Mouse (Mus musculus) CH12.LX (cell line): ENCODE results near the gene H2-Q1. TPM values are rescaled to one million over a fixed set of nuclear protein-coding genes. Genes with fewer than 3 reads are reported as not detected.

Source experiments
- DNase-seq: peaks from one replicate; pipeline ENCODE4 v3.0.0-alpha.2; 2013; ENCODE audit errors: extremely low read depth
- H3K27ac ChIP-seq: 2 replicates; pipeline ENCODE4 v1.5.1; 2012; ENCODE audit warnings: low read depth, mild to moderate bottlenecking, control low read depth, moderate library complexity; ENCODE audit not compliant: insufficient read depth
- H3K27me3 ChIP-seq: replicated peaks from 2 replicates; pipeline ENCODE3; 2012; ENCODE audit warnings: inconsistent platforms
- H3K36me3 ChIP-seq, 2 experiments: replicated peaks in 1 of 2; 2 replicates each; pipeline versions ENCODE3 to v1.6.1; 2012; ENCODE audit warnings: inconsistent platforms in 1 of 2, low read length in 1 of 2, mild to moderate bottlenecking in 1 of 2, mixed read lengths in 1 of 2, moderate library complexity in 1 of 2; ENCODE audit not compliant: control insufficient read depth in 1 of 2, insufficient read depth in 1 of 2
- H3K4me1 ChIP-seq, 2 experiments: 2 replicates each; pipeline ENCODE4 v1.6.1; 2012; ENCODE audit warnings: inconsistent platforms in 1 of 2, moderate library complexity in 1 of 2; ENCODE audit not compliant: insufficient read depth in 2 of 2, control insufficient read depth in 1 of 2
- H3K4me2 ChIP-seq: 2 replicates; pipeline ENCODE4 v1.6.1; 2012; ENCODE audit warnings: low read depth, mild to moderate bottlenecking, control low read depth; ENCODE audit not compliant: poor library complexity, insufficient read depth, severe bottlenecking
- H3K4me3 ChIP-seq, 3 experiments: fragments of 150-350 bp in 1 of 3; sonication (generic) in 1 of 3; replicated peaks in 1 of 3; 2 replicates each; pipeline versions ENCODE3 to v1.5.1; 2011 to 2012; ENCODE audit warnings: low read depth in 2 of 3, low read length in 2 of 3, mild to moderate bottlenecking in 2 of 3, moderate library complexity in 2 of 3, control low read depth in 1 of 3, improper control_type of control experiment in 1 of 3, inconsistent platforms in 1 of 3, mixed read lengths in 1 of 3; ENCODE audit not compliant: poor library complexity in 1 of 3
- H3K79me2 ChIP-seq: replicated peaks from 2 replicates; pipeline ENCODE4 v1.6.1; 2012; ENCODE audit warnings: mild to moderate bottlenecking, moderate library complexity; ENCODE audit not compliant: control insufficient read depth, poor library complexity, insufficient read depth, severe bottlenecking; ENCODE audit errors: extremely low read depth
- H3K9ac ChIP-seq: 2 replicates; pipeline ENCODE4 v1.6.1; 2012; ENCODE audit warnings: low read depth, mild to moderate bottlenecking, control low read depth, moderate library complexity; ENCODE audit not compliant: insufficient read depth
- H3K9me3 ChIP-seq: replicated peaks from 2 replicates; pipeline ENCODE3; 2012; ENCODE audit warnings: low read length, inconsistent platforms, mixed read lengths
- BHLHE40 ChIP-seq: IDR thresholded peaks from 2 replicates; pipeline ENCODE4 v1.6.1; 2011; ENCODE audit warnings: mild to moderate bottlenecking, low read depth, low read length, improper control_type of control experiment
- CHD1 ChIP-seq: IDR thresholded peaks from 2 replicates; pipeline ENCODE4 v1.6.1; 2012; ENCODE audit warnings: low read depth, low read length, improper control_type of control experiment, inconsistent platforms
- CHD2 ChIP-seq: IDR thresholded peaks from 2 replicates; pipeline ENCODE4 v1.6.1; 2011; ENCODE audit warnings: low read length, improper control_type of control experiment
- E2F4 ChIP-seq: IDR thresholded peaks from 2 replicates; pipeline ENCODE4 v1.6.1; 2011; ENCODE audit warnings: low read depth, low read length, improper control_type of control experiment; ENCODE audit not compliant: insufficient replicate concordance
- ELF1 ChIP-seq: IDR thresholded peaks from 2 replicates; pipeline ENCODE4 v1.6.1; 2014; ENCODE audit warnings: low read depth, mild to moderate bottlenecking, inconsistent platforms, low read length, improper control_type of control experiment
- EP300 ChIP-seq: IDR thresholded peaks from 2 replicates; pipeline ENCODE4 v1.6.1; 2011; ENCODE audit warnings: low read length, improper control_type of control experiment
- GABPA ChIP-seq: IDR thresholded peaks from 2 replicates; pipeline ENCODE4 v1.6.1; 2012; ENCODE audit warnings: low read depth, low read length, improper control_type of control experiment, inconsistent platforms; ENCODE audit not compliant: insufficient replicate concordance
- HCFC1 ChIP-seq: IDR thresholded peaks from 2 replicates; pipeline ENCODE4 v1.6.1; 2012; ENCODE audit warnings: low read depth, mild to moderate bottlenecking, inconsistent platforms, low read length, improper control_type of control experiment
- JUN ChIP-seq: IDR thresholded peaks from 2 replicates; pipeline ENCODE4 v1.6.1; 2011; ENCODE audit warnings: low read depth, mild to moderate bottlenecking, low read length, improper control_type of control experiment, moderate library complexity; ENCODE audit not compliant: insufficient read depth
- JUND ChIP-seq: conservative IDR thresholded peaks from 2 replicates; pipeline ENCODE4 v1.6.1; 2011; ENCODE audit warnings: low read depth, low read length, improper control_type of control experiment
- MAFK ChIP-seq: IDR thresholded peaks from 2 replicates; pipeline ENCODE4 v1.6.1; 2011; ENCODE audit warnings: low read length, improper control_type of control experiment; ENCODE audit not compliant: insufficient replicate concordance
- MAX ChIP-seq: IDR thresholded peaks from 2 replicates; pipeline ENCODE4 v1.6.1; 2011; ENCODE audit warnings: low read length, improper control_type of control experiment
- MAZ ChIP-seq: IDR thresholded peaks from 2 replicates; pipeline ENCODE4 v1.6.1; 2012; ENCODE audit warnings: low read depth, mild to moderate bottlenecking, inconsistent platforms, low read length, improper control_type of control experiment, moderate library complexity
- MEF2A ChIP-seq: IDR thresholded peaks from 2 replicates; pipeline ENCODE4 v1.6.1; 2014; ENCODE audit warnings: low read depth, mild to moderate bottlenecking, inconsistent platforms, low read length, improper control_type of control experiment, borderline replicate concordance
- MXI1 ChIP-seq: IDR thresholded peaks from 2 replicates; pipeline ENCODE4 v1.6.1; 2011; ENCODE audit warnings: mild to moderate bottlenecking, low read depth, low read length, improper control_type of control experiment
- MYC ChIP-seq: IDR thresholded peaks from 2 replicates; pipeline ENCODE4 v1.6.1; 2011; ENCODE audit warnings: low read depth, mild to moderate bottlenecking, improper control_type of control experiment, low read length
- NRF1 ChIP-seq: IDR thresholded peaks from 2 replicates; pipeline ENCODE4 v1.6.1; 2014; ENCODE audit warnings: low read depth, mild to moderate bottlenecking, inconsistent platforms, low read length, improper control_type of control experiment, moderate library complexity
- POLR2A ChIP-seq: IDR thresholded peaks from 2 replicates; pipeline ENCODE4 v1.6.1; 2011; ENCODE audit warnings: low read depth, mild to moderate bottlenecking, improper control_type of control experiment, low read length
- POLR2AphosphoS2 ChIP-seq: IDR thresholded peaks from 2 replicates; pipeline ENCODE4 v1.6.1; 2011; ENCODE audit warnings: low read depth, low read length, improper control_type of control experiment
- RCOR1 ChIP-seq: conservative IDR thresholded peaks from 2 replicates; pipeline ENCODE4 v1.6.1; 2012; ENCODE audit warnings: low read depth, mild to moderate bottlenecking, inconsistent platforms, low read length, improper control_type of control experiment
- SIN3A ChIP-seq: IDR thresholded peaks from 2 replicates; pipeline ENCODE4 v1.6.1; 2012; ENCODE audit warnings: low read length, improper control_type of control experiment, inconsistent platforms
- SMC3 ChIP-seq: IDR thresholded peaks from 2 replicates; pipeline ENCODE4 v1.6.1; 2011; ENCODE audit warnings: low read depth, low read length, improper control_type of control experiment
- TBP ChIP-seq: conservative IDR thresholded peaks from 2 replicates; pipeline ENCODE4 v1.6.1; 2011; ENCODE audit warnings: low read depth, low read length, improper control_type of control experiment
- TCF12 ChIP-seq: IDR thresholded peaks from 2 replicates; pipeline ENCODE4 v1.6.1; 2014; ENCODE audit warnings: low read depth, mild to moderate bottlenecking, inconsistent platforms, low read length, improper control_type of control experiment
- USF1 ChIP-seq: IDR thresholded peaks from 2 replicates; pipeline ENCODE4 v1.6.1; 2014; ENCODE audit warnings: low read depth, mild to moderate bottlenecking, inconsistent platforms, low read length, improper control_type of control experiment
- ZC3H11A ChIP-seq: IDR thresholded peaks from 2 replicates; pipeline ENCODE4 v1.6.1; 2012; ENCODE audit warnings: low read depth, mild to moderate bottlenecking, inconsistent platforms, low read length, improper control_type of control experiment
- ZKSCAN1 ChIP-seq: IDR thresholded peaks from 2 replicates; pipeline ENCODE4 v1.6.1; 2012; ENCODE audit warnings: low read depth, inconsistent platforms, low read length, improper control_type of control experiment, borderline replicate concordance
- dilution Hi-C: fragments of 300-500 bp; cut with MboI; formaldehyde crosslinking; loops from 2 replicates; pipeline ENCODE4 v1.14.3; 2020; ENCODE audit warnings: low sequenced_read_pairs; ENCODE audit not compliant: extremely low pct_unique_long_range_greater_than_20kb, extremely low pct_ligation_motif_present
- in situ Hi-C: fragments of 300-500 bp; cut with MboI; formaldehyde crosslinking; loops from 3 replicates; pipeline ENCODE4 v1.14.3; 2019; ENCODE audit warnings: low sequenced_read_pairs, low pct_ligation_motif_present, low pct_unique_long_range_greater_than_20kb, mixed read lengths
- polyA plus RNA-seq: library from polyadenylated mRNA; unstranded; fragments of >175 nt; gene quantifications from 2 replicates; pipeline ENCODE4 v1.2.1, GENCODE M21; 2012; ENCODE audit warnings: low read depth; ENCODE audit not compliant: insufficient read length
- total RNA-seq, 2 experiments: library from RNA; depleted of rRNA; stranded (reverse); fragments of 300-350 nt in 1 of 2; fragments of >200 nt in 1 of 2; gene quantifications; 2 replicates each; pipeline ENCODE4 v1.2.3; 2012 to 2014

H2-Q1 gene
- 24.3 and 31.8 TPM in 2 replicates for total RNA-seq (2012; rRNA removed)
- total RNA-seq (2014; rRNA removed), result 2.2 and 2.4 TPM in 2 replicates
- polyA plus RNA-seq, result 10.1 and 13.9 TPM in 2 replicates

DNA sequence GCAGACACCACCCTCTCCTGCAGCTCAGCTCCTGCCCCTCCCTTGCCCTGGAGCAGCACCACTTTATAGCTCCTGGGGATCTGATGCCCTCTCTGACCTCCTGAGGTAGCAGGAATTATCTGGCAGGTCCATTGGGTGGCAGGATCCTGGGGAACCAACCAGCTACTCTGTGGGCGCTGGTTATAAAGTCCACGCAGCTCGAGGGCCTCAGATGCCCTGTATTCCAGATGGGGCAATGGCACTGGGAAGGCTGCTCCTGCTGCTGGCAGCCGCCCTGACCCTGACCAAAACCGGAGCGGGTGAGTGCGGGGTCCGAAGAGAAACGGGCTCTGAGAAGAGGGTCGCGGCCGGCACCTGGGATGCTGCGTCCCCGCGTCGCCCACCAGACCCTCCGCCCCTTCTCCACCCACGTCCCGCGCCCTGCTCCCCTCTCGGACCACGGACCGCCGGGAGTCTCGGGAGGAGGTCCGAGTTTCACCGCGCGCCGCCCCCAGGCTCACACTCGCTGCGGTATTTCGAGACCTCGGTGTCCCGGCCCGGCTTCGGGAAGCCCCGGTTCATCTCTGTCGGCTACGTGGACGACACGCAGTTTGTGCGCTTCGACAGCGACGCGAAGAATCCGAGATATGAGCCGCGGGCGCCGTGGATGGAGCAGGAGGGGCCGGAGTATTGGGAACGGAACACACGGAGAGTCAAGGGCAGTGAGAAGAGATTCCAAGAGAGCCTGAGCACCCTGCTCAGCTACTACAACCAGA lies at the start of gene H2-Q1:
Gene H2-Q1 (plus strand): TSS at position 79 of the 755 bp plus-strand sequence.
- no peak within 1 kb of the TSS for H3K9ac ChIP-seq
- TF ChIP-seq BHLHE40, result no peak
- TF ChIP-seq TBP, result no peak
- no peak for TF ChIP-seq JUND
- no peak for TF ChIP-seq MAZ
- no peak for TF ChIP-seq HCFC1
- TF ChIP-seq MAX, result no peak
- no peak for TF ChIP-seq POLR2A
- no peak for TF ChIP-seq MXI1
- TF ChIP-seq RCOR1, result no peak
- TF ChIP-seq CHD2, result no peak
- TF ChIP-seq E2F4, result no peak
- TF ChIP-seq MYC, result no peak
- no peak for TF ChIP-seq JUN
- no peak within 1 kb of the TSS for H3K27ac ChIP-seq
- H3K9me3 ChIP-seq, result no peaks in the 10 kb centered on the region
- no peaks in the 10 kb centered on the region for H3K36me3 ChIP-seq
- no peak within 1 kb of the TSS for H3K4me2 ChIP-seq
- no peak for DNase-seq
- dilution Hi-C loops, result no loop called here
- no peaks in the 10 kb centered on the region for H3K79me2 ChIP-seq
- in situ Hi-C loops, result loop anchor here (5.0 to 10.0 kb wide), 2 partner anchors 37 to 764 kb away; no protein-coding TSS in a partner anchor
- H3K27me3 ChIP-seq, result peaks cover 18% of the 10 kb centered on the region
- no peak within 1 kb of the TSS for H3K4me3 ChIP-seq
- no peaks in the 10 kb centered on the region for H3K4me1 ChIP-seq

DNA sequence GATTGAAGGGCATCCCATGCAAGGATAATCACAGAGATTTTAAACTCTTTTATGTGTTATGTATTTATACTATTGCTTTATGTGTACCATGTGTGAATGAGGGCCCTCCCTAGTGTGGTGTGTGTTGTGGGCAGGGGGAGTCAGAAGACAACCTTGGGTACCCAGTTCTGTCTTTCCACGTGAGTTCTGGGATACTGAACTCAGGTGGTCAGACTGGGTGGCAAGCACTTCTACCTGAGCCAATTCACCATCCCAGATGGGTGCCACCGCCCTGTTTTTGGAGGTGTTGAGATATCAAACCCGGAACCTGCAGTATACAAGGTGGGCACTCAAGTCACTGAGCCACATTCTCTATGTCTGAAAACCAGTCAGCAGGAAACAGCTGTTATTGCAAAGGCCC lies 48.0 kb upstream of the H2-Q1 start:
- H3K4me1 ChIP-seq, result 0 out of 4 replicates have a peak, but pooled peaks cover 0 to 2% of the 10 kb centered on the region in 2 experiments
- dilution Hi-C loops, result loop anchor here (5.0 kb wide), 1 partner anchor 1300 kb away; no protein-coding TSS in a partner anchor
- TF ChIP-seq ZKSCAN1, result no peak
- no peak for TF ChIP-seq CHD1
- no peak for TF ChIP-seq SMC3
- no peak for TF ChIP-seq MAX
- TF ChIP-seq USF1, result no peak
- TF ChIP-seq POLR2A, result no peak
- TF ChIP-seq EP300, result no peak
- no peak for TF ChIP-seq MAFK
- TF ChIP-seq MEF2A, result no peak
- no peak for TF ChIP-seq HCFC1
- TF ChIP-seq GABPA, result no peak
- no peak for TF ChIP-seq ZC3H11A
- TF ChIP-seq ELF1, result no peak
- no peak for TF ChIP-seq MAZ
- TF ChIP-seq SIN3A, result no peak
- no peak for TF ChIP-seq JUN
- no peak for TF ChIP-seq NRF1
- no peak for TF ChIP-seq TCF12
- no peak for TF ChIP-seq POLR2AphosphoS2
- no peak overlapping the region for H3K4me3 ChIP-seq
- peaks cover 13% of the 10 kb centered on the region for H3K9me3 ChIP-seq
- H3K79me2 ChIP-seq, result no peaks in the 10 kb centered on the region
- no peak overlapping the region for H3K27ac ChIP-seq
- H3K4me2 ChIP-seq, result no peak overlapping the region
- no peaks in the 10 kb centered on the region for H3K27me3 ChIP-seq
- H3K9ac ChIP-seq, result no peak overlapping the region
- no peak for DNase-seq
- in situ Hi-C loops, result loop anchor here (5.0 kb wide), 1 partner anchor 1300 kb away; no protein-coding TSS in a partner anchor
- peaks cover 8 to 44% of the 10 kb centered on the region in 2 experiments for H3K36me3 ChIP-seq
